Mouse (Mus musculus) liver, adult 2 months (tissue): ENCODE data around the gene Bcan. TPM values are rescaled to one million over a fixed set of nuclear protein-coding genes. Genes with fewer than 3 reads are reported as not detected.

Experiments used
- DNase-seq: peaks from one replicate; pipeline ENCODE4 v3.0.0-alpha.2; 2011; ENCODE audit warnings: low read depth, low spot score; ENCODE audit errors: extremely low read depth
- H3K27ac ChIP-seq: fragments of 200-500 bp; replicated peaks from 2 replicates; pipeline ENCODE4 v1.5.1; 2012; ENCODE audit warnings: low read depth, mild to moderate bottlenecking, control low read depth, inconsistent platforms, low read length; ENCODE audit not compliant: insufficient read depth
- H3K27me3 ChIP-seq: fragments of 200-500 bp; 2 replicates; pipeline ENCODE4 v1.6.1; 2012; ENCODE audit warnings: mild to moderate bottlenecking, moderate library complexity, low read length, inconsistent platforms; ENCODE audit not compliant: control insufficient read depth, insufficient read depth
- H3K36me3 ChIP-seq: fragments of 200-500 bp; 2 replicates; pipeline ENCODE4 v1.6.1; 2012; ENCODE audit warnings: low read length, inconsistent platforms; ENCODE audit not compliant: control insufficient read depth, insufficient read depth
- H3K4me1 ChIP-seq: fragments of 200-500 bp; 2 replicates; pipeline ENCODE4 v1.6.1; 2011; ENCODE audit warnings: low read length; ENCODE audit not compliant: control insufficient read depth, insufficient read depth
- H3K4me3 ChIP-seq: fragments of 200-500 bp; 2 replicates; pipeline ENCODE4 v1.5.1; 2011; ENCODE audit warnings: low read depth, mild to moderate bottlenecking, control low read depth, low read length, moderate library complexity; ENCODE audit not compliant: insufficient read depth
- H3K79me2 ChIP-seq: fragments of 200-500 bp; 2 replicates; pipeline ENCODE4 v1.6.1; 2012; ENCODE audit warnings: inconsistent platforms, mild to moderate bottlenecking, low read length, moderate library complexity; ENCODE audit not compliant: control insufficient read depth, insufficient read depth
- H3K9ac ChIP-seq: fragments of 200-500 bp; 2 replicates; pipeline ENCODE4 v1.6.1; 2012; ENCODE audit warnings: low read depth, mild to moderate bottlenecking, control low read depth, inconsistent platforms, low read length
- CTCF ChIP-seq: fragments of 200-500 bp; IDR thresholded peaks from 2 replicates; pipeline ENCODE4 v1.5.1; 2011; ENCODE audit warnings: low read depth, low read length, control low read depth
- POLR2A ChIP-seq: fragments of 200-500 bp; IDR thresholded peaks from 2 replicates; pipeline ENCODE4 v1.6.1; 2011; ENCODE audit warnings: low read length, control low read depth; ENCODE audit not compliant: insufficient read depth; ENCODE audit errors: extremely low read depth
- WGBS: fragments of 180-500 bp; shearing (Covaris S2); methylation state at CpG from one replicate; pipeline ENCODE4 v1.1.7; 2018; 5-methylcytosine and 5-hydroxymethylcytosine counted together
- polyA plus RNA-seq: library from polyadenylated mRNA; depleted of rRNA; stranded (reverse); fragments of >200 nt; gene quantifications from 2 replicates; pipeline ENCODE4 v1.2.3, GENCODE M21; 2012
- total RNA-seq: library from RNA; depleted of rRNA; stranded (reverse); fragments of >200 nt; gene quantifications from 2 replicates; pipeline ENCODE4 v1.2.3, GENCODE M21; 2014

Bcan gene
- total and polyA plus RNA-seq, 2 experiments: not detected

DNA sequence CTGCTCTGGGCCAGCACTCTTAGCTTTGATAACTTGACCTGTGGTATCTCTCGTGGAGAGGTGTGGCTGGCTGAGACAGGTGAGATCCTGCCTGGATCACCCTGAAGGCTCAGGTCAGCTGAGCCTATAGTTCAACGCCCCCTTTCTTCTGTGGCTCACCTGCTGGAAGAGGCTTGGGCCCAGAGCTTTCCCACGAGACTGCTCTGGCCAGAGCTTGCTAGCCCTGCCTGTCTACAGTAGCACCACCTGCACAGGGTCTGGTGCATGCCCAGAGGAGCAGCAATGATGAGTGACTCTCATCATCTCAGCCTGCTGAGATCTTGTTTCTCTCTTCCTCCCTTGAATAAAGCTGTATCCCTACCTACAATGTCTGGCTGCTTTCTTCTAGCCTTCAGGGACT, 19.9 kb downstream of the Bcan start:
- Histone ChIP-seq H3K27ac (no peak overlapping the region), H3K36me3 (no peaks in the 10 kb centered on the region), H3K27me3 (no peaks in the 10 kb centered on the region; the same call in 1 of the 2 replicates), H3K4me1 (peaks cover 10% of the 10 kb centered on the region; the same call in 1 of the 2 replicates), H3K4me3 (no peak overlapping the region), H3K9ac (no peak overlapping the region), H3K79me2 (no peaks in the 10 kb centered on the region)
- DNase-seq: no peak
- 63% methylated on average over 3 of the region's 3 CpGs for WGBS
- no peak for TF ChIP-seq CTCF
- TF ChIP-seq POLR2A: no peak

DNA sequence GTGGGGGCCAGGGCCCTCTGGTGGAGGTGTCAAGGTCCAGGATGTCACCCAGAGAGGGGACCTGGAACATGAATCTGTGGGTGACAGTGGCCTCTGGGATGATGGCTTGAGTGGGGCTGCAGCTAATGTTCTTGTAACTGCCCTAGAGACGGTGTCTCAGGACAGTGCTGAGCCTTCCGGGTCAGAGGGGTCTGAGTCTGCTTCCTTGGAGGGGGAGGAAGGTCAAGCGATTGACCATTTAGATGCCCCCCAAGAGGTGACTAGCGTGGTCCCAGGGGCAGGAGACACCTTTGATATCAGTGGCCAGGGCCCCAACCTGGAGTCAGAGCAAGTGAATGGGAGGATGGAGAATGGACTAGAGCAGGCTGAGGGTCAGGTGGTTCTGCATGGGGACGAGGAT, 20.5 kb downstream of the Bcan start:
- H3K4me1 ChIP-seq: peaks cover 10% of the 10 kb centered on the region; the same call in 1 of the 2 replicates
- no peak overlapping the region for H3K27ac ChIP-seq
- H3K4me3 ChIP-seq: no peak overlapping the region
- H3K27me3 ChIP-seq: no peaks in the 10 kb centered on the region; the same call in 1 of the 2 replicates
- H3K9ac ChIP-seq: no peak overlapping the region
- 80% methylated on average over 5 of the region's 5 CpGs for WGBS
- TF ChIP-seq POLR2A: no peak
- no peak for TF ChIP-seq CTCF
- H3K79me2 ChIP-seq: no peaks in the 10 kb centered on the region
- H3K36me3 ChIP-seq: no peaks in the 10 kb centered on the region
- no peak for DNase-seq

DNA sequence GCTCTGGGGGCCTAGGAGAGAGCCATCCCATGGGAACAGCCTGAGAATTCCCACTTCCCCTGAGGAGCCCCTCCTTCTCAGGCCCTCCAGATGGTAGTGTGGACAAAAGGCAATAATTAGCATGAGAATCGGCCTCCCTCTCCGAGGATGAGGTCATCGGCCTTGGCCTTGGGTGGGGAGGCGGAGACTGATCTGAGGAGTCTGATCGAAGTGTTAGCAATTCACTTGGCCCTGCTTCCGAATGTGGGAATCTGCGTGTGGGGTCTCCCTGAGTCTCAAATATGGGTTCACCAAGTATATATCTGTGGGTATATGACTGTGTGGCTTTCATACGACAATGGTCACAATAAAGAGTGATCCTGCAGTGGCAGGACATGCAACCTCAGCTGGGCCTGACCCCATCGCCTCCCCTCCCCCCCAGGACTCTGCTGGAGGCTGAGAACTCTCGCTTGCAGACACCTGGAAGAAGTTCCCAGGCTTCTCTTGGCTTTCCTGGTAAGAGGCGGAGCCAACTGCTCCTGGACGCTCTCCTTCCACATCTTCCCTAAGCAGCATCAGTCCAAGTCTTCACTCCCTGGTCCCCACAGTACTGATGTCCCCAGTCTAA, 25.5 kb downstream of the Bcan start:
- 40% methylated on average over 12 of the region's 12 CpGs for WGBS
- Histone ChIP-seq H3K9ac (no peak overlapping the region), H3K27me3 (peaks cover 8% of the 10 kb centered on the region), H3K4me1 (no peaks in the 10 kb centered on the region), H3K27ac (no peak overlapping the region), H3K4me3 (no peak overlapping the region), H3K36me3 (no peaks in the 10 kb centered on the region), H3K79me2 (no peaks in the 10 kb centered on the region)
- no peak for TF ChIP-seq POLR2A
- TF ChIP-seq CTCF: no peak
- DNase-seq: no peak

- H3K36me3 ChIP-seq: no peaks in the 10 kb centered on the region
- no peak overlapping the region for H3K27ac ChIP-seq
- no peak for TF ChIP-seq CTCF
- no peak for TF ChIP-seq POLR2A
- WGBS: 50% methylated on average over 14 of the region's 14 CpGs
- H3K27me3 ChIP-seq: peaks cover 8% of the 10 kb centered on the region
- H3K9ac ChIP-seq: no peak overlapping the region
- no peak overlapping the region for H3K4me3 ChIP-seq
- no peak for DNase-seq
- no peaks in the 10 kb centered on the region for H3K4me1 ChIP-seq
- H3K79me2 ChIP-seq: no peaks in the 10 kb centered on the region
Observed at GRCm38 (mm10) chr3:87973593-87974380, 26.2 kb downstream of the Bcan start.

DNA sequence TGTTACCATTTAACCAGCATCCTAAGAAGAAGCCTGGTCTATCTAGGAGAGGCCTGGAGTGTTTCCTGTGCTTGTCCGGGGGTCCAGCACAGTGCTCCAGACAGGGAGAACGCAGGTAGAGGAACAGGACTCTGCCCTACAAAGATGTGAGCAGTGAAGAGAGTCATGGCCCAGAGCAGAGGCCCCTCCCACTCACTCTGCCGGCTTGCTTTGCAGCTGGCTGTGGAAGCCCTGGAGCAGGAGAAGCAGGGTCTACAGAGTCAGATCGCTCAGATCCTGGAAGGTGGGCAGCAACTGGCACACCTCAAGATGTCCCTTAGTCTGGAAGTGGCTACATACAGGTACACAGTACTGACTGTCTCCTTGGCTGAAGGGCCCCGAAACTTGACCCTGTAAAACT, 27.3 kb downstream of the Bcan start:
- Histone ChIP-seq H3K27me3 (peaks cover 8% of the 10 kb centered on the region), H3K27ac (no peak overlapping the region), H3K4me3 (no peak overlapping the region), H3K4me1 (no peaks in the 10 kb centered on the region), H3K79me2 (no peaks in the 10 kb centered on the region), H3K36me3 (no peaks in the 10 kb centered on the region), H3K9ac (no peak overlapping the region)
- WGBS: 35% methylated on average over 5 of the region's 5 CpGs
- DNase-seq: no peak
- TF ChIP-seq CTCF (no peak), POLR2A (no peak)

DNA sequence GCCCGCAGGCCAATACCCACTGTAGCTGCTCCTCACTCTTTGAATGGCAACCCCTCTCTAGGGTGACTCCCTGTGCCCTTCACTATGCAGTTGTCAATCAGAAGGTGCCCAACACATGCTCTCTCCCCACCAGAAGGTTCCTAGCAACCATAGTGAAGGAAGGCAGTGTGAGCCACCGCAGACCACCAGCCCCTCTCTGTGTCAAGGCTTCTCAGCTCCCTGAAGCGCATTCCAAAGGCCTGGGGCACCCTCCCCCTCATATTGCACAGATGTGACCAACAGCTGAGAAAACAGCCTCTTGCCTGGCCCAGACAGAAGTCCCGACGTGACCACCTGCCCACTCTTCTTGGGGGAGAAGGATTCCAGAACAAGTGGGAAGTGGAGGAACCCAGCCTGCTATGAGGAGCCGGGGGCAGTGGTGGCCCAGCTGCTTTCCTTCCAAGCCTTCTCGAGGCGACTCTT, 27.8 kb downstream of the Bcan start:
- Histone ChIP-seq H3K79me2 (no peaks in the 10 kb centered on the region), H3K9ac (no peak overlapping the region), H3K4me1 (no peaks in the 10 kb centered on the region), H3K27me3 (peaks cover 8% of the 10 kb centered on the region), H3K36me3 (no peaks in the 10 kb centered on the region), H3K27ac (no peak overlapping the region), H3K4me3 (no peak overlapping the region)
- DNase-seq: no peak
- TF ChIP-seq CTCF: no peak
- no peak for TF ChIP-seq POLR2A
- 33% methylated on average over 8 of the region's 8 CpGs for WGBS
